Mouse (Mus musculus) hindbrain, postnatal 0 days (tissue): ENCODE results near the gene Txn1. TPM values are rescaled to one million over a fixed set of nuclear protein-coding genes. Genes with fewer than 3 reads are reported as not detected.

ENCODE experiments used
- ATAC-seq: fragments of 200-750 bp; cut with Nextera tagmentation; 2 replicates; pipeline ENCODE4 v1.8.0; 2017; ENCODE audit warnings: mild to moderate bottlenecking, moderate TSS enrichment, moderate library complexity
- DNase-seq: peaks from one replicate; pipeline ENCODE4 v3.0.0-alpha.2; 2015; ENCODE audit warnings: low spot score
- H3K27ac ChIP-seq: fragments of 300-500 bp; sonication (generic); 2 replicates; pipeline ENCODE4 v1.5.1; 2014; ENCODE audit warnings: mild to moderate bottlenecking
- H3K27me3 ChIP-seq: fragments of 300-500 bp; sonication (generic); 2 replicates; pipeline ENCODE4 v1.6.1; 2014; ENCODE audit warnings: low read length, mixed read lengths; ENCODE audit not compliant: insufficient read depth
- H3K36me3 ChIP-seq: fragments of 300-500 bp; sonication (generic); 2 replicates; pipeline ENCODE4 v1.6.1; 2014; ENCODE audit warnings: low read length, mixed read lengths; ENCODE audit not compliant: insufficient read depth
- H3K4me1 ChIP-seq: fragments of 300-500 bp; sonication (generic); 2 replicates; pipeline ENCODE4 v1.6.1; 2014; ENCODE audit warnings: antibody characterized with exemption, low read length, mixed read lengths; ENCODE audit not compliant: insufficient read depth
- H3K4me2 ChIP-seq: fragments of 300-500 bp; sonication (generic); 2 replicates; pipeline ENCODE4 v1.6.1; 2014; ENCODE audit warnings: low read depth, mild to moderate bottlenecking, low read length, moderate library complexity, mixed read lengths
- H3K4me3 ChIP-seq: fragments of 300-500 bp; sonication (generic); 2 replicates; pipeline ENCODE4 v1.5.1; 2014; ENCODE audit warnings: low read length
- H3K9ac ChIP-seq: fragments of 300-500 bp; sonication (generic); replicated peaks from 2 replicates; pipeline ENCODE4 v1.6.1; 2014; ENCODE audit warnings: mild to moderate bottlenecking, low read length, moderate library complexity, mixed read lengths
- H3K9me3 ChIP-seq: fragments of 300-500 bp; sonication (generic); 2 replicates; pipeline ENCODE4 v1.6.1; 2016; ENCODE audit warnings: low read length, mixed read lengths
- CTCF ChIP-seq: IDR thresholded peaks from 2 replicates; pipeline ENCODE4 v1.5.1; 2016; ENCODE audit warnings: antibody characterized with exemption, control low read depth, low read depth
- WGBS: fragments of 180-500 bp; shearing (Covaris S2); extraction: QIAGEN DNeasy Blood & Tissue Kit; methylation state at CpG from one replicate; pipeline ENCODE4 v1.1.7; 2014; 5-methylcytosine and 5-hydroxymethylcytosine counted together
- polyA plus RNA-seq: library from polyadenylated mRNA; unstranded; fragments of >200 nt; fragmentation: Nextera tagmentation; extraction: Ambion mirVana; gene quantifications from 2 replicates; pipeline ENCODE4 v1.2.1, GENCODE M21; 2015
- total RNA-seq: library from RNA; depleted of rRNA; stranded (reverse); fragments of >200 nt; gene quantifications from 2 replicates; pipeline ENCODE4 v1.2.3, GENCODE M21; 2014

Gene Txn1
- total and polyA plus RNA-seq, 2 experiments from 2014 or later: 113 to 360 TPM

DNA sequence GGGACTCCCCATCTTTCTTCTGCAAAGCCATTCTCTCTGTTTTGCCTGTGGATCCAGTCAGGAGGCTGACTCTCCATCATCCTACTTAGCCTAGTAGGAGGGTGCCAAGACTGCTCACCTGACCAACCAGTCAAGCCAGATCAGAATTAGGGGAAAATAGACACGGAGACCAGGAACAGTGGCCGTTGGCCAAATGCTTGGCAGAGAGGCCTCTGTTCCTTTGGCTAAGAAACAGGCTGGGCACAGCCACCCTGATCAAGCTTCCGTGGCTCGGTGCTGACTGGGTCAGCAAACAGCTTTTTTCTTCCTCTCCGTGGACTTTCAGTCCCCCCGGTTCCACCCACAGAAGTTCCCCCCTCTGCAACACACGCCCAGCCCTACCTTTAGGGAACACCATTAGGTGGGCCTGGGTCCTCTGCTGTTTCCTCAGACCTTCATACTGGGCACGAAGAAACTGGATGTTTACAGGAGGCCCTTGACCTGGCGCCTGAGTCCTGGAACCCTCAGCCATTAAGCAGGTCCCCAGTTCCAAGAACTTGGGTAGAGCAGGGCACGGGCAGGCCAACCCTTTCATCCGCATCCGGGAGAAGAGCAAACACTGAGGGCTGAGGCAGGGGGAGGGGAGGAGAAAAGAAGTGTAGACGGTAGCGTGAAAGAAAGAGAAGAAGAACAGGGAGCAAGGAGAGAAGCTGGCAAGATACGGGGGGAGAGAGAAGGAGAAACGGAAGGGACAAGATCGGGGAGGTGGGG lies 40.8 kb downstream of the Txn1 start:
- H3K4me1 ChIP-seq: no peaks in the 10 kb centered on the region
- H3K27me3 ChIP-seq: no peaks in the 10 kb centered on the region
- no peak overlapping the region for H3K4me3 ChIP-seq
- DNase-seq: peak; percentile 65
- peak; percentile 67 for ATAC-seq
- H3K9me3 ChIP-seq: no peaks in the 10 kb centered on the region
- H3K36me3 ChIP-seq: no peaks in the 10 kb centered on the region
- no peak for TF ChIP-seq CTCF
- H3K4me2 ChIP-seq: peak overlapping the region; percentile 30
- no peak overlapping the region for H3K9ac ChIP-seq
- 33% methylated on average over 17 of the region's 17 CpGs for WGBS
- H3K27ac ChIP-seq: peak overlapping the region; percentile 37

DNA sequence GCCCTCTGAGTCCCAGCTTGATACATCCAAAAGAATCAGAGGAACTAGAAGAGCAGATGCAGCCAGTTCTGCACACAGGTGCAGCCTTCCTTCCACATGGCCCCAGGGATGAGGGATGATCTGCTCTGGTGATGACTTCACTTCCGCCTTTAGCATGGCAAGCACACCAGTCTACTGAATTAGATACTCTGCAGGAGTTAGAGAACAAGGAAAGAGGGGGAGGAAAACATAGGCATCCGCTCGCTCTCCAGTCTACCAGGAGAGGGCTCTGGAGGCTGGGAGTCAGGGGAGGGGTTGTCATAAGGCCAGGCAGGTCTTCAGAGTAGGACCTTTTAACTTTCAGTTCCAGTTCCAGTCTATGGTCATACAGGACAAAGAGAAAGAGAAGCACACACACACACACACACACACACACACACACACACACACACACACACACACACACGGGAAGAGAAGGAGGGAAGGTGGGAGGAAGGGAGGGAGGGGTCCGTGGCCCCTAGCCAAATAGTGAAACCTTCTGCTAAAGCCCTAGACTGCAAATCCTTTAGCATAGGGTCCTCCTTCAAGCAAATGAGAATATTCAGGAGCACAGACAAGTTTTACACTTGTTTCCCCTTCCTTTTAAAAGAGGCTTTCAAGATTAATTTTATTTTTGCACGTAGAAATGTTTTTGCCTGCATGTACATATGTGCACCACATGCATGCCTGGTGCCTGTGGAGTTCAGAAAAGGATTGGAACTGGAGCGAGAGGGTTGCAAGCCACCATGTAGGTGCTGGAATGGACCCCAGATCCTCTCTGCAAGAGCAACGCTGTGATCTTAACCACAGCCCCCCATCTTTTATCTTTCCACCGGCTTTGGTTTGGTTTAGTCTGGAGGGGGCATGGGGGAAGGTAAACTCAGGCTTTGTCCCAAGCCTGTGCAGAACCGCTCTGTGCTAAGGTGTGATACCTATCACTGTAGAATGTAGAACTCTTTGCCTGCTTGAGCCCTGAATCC lies 41.7 kb downstream of the Txn1 start:
- WGBS: 61% methylated on average over 10 of the region's 10 CpGs
- no peaks in the 10 kb centered on the region for H3K9me3 ChIP-seq
- H3K4me1 ChIP-seq: no peaks in the 10 kb centered on the region
- no peak overlapping the region for H3K4me2 ChIP-seq
- H3K27ac ChIP-seq: peak overlapping the region; percentile 37; the same call in 1 of the 2 replicates
- H3K4me3 ChIP-seq: no peak overlapping the region
- H3K27me3 ChIP-seq: no peaks in the 10 kb centered on the region
- ATAC-seq: peak; percentile 52
- no peaks in the 10 kb centered on the region for H3K36me3 ChIP-seq
- TF ChIP-seq CTCF: peak; percentile 32
- no peak overlapping the region for H3K9ac ChIP-seq
- DNase-seq: peak; percentile 18

DNA sequence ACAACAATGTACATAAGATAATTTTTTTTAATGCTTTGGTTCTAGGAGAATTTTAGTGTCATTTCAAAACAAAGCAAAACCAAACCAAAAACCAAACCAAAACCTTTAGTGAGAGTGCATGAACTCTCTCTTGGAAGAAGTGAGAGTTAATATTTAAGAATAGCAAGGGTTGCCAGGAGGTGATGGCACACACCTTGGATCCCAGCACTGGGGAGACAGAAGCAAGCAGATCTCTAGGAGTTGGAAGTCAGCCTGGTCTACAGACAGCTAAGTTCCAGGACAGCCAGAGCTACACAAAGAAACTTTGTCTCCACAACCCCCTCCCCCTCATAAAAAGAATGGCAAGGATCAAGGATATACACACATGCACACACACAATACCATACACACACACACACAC lies 43.2 kb downstream of the Txn1 start:
- TF ChIP-seq CTCF: no peak
- no peaks in the 10 kb centered on the region for H3K4me1 ChIP-seq
- H3K9me3 ChIP-seq: no peaks in the 10 kb centered on the region
- H3K27ac ChIP-seq: no peak overlapping the region
- DNase-seq (no peak), ATAC-seq (no peak)
- H3K36me3 ChIP-seq: no peaks in the 10 kb centered on the region
- no peak overlapping the region for H3K4me3 ChIP-seq
- no peaks in the 10 kb centered on the region for H3K27me3 ChIP-seq
- no peak overlapping the region for H3K4me2 ChIP-seq
- H3K9ac ChIP-seq: no peak overlapping the region

DNA sequence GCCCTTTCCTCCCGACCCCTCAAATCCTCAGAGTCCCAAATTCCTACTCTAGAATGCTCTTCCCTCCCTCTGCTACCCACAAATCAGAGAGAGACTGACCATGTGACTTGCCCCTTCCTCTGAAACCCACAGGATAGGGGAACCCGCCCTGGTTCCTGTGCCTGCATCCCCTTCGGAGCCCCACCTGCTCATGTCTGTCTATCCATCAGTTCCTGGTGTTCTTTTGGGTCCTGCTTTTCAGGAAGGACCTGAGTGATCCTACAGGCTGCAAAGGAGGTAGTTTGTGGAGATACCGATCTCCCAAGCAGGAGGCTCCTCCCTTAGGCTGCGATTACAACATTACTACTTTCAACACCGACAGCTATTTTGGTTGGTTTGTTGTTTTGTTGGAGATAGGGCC lies 47.4 kb downstream of the Txn1 start:
- Histone ChIP-seq H3K27ac (no peak overlapping the region), H3K4me2 (no peak overlapping the region), H3K9ac (no peak overlapping the region), H3K4me1 (no peaks in the 10 kb centered on the region), H3K4me3 (no peak overlapping the region), H3K36me3 (no peaks in the 10 kb centered on the region), H3K27me3 (no peaks in the 10 kb centered on the region), H3K9me3 (no peaks in the 10 kb centered on the region)
- DNase-seq (no peak), ATAC-seq (no peak)
- TF ChIP-seq CTCF: no peak
- 83% methylated on average over 6 of the region's 6 CpGs for WGBS

DNA sequence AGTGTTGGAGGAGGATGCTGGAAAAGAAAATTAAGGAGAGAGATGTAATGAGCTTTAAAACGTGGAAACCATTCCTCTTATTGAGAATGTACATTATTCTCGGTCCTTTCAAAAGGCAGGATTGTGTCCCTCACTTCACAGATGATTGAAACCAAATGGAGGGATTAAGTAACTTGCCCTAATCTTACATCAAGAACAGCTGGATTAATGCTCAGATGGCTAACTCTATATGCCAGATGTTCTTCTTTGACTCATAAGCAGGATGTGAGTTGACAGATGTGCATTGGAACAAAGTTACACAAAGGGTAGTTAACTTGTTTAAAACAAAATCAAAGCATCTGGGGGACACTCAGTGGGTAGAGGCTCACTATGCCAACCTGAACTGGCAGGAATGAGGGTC lies 49.5 kb downstream of the Txn1 start:
- no peaks in the 10 kb centered on the region for H3K4me1 ChIP-seq
- ATAC-seq (no peak), DNase-seq (no peak)
- H3K9me3 ChIP-seq: no peaks in the 10 kb centered on the region
- H3K9ac ChIP-seq: no peak overlapping the region
- no peak overlapping the region for H3K4me2 ChIP-seq
- H3K4me3 ChIP-seq: no peak overlapping the region
- no peak overlapping the region for H3K27ac ChIP-seq
- H3K36me3 ChIP-seq: no peaks in the 10 kb centered on the region
- no peak for TF ChIP-seq CTCF
- WGBS: 60% methylated on average over 2 of the region's 2 CpGs
- H3K27me3 ChIP-seq: no peaks in the 10 kb centered on the region

DNA sequence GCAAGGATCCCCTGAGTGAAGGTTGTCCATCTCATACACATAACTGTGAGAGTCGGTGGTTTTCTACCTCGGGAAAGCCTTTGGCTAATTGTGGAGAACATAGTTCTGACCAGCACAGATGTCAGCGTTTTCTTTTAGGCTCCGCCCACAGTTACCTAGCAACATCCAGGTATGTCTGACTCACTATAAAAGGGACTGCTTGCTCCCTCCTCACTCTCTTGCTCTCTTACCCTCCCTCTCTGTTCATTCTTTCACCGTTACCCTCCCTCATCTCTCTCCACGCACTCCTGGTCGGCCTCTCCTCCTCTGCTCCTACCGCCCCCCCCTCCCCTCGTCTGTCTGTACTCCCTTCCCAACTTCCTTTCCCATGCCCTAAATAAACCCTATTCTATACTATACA lies 51.6 kb downstream of the Txn1 start:
- H3K4me2 ChIP-seq: no peak overlapping the region
- no peaks in the 10 kb centered on the region for H3K9me3 ChIP-seq
- no peaks in the 10 kb centered on the region for H3K36me3 ChIP-seq
- H3K27me3 ChIP-seq: no peaks in the 10 kb centered on the region
- TF ChIP-seq CTCF: no peak
- H3K4me3 ChIP-seq: no peak overlapping the region
- ATAC-seq (peak; percentile 48), DNase-seq (no peak)
- no peaks in the 10 kb centered on the region for H3K4me1 ChIP-seq
- no peak overlapping the region for H3K27ac ChIP-seq
- no peak overlapping the region for H3K9ac ChIP-seq
- 24% methylated on average over 9 of the region's 9 CpGs for WGBS
